Mouse (Mus musculus): Measurements from ENCODE around the gene Dnajb12. TPM values are rescaled to one million over a fixed set of nuclear protein-coding genes. Genes with fewer than 3 reads are reported as not detected.
"Not testable (repeated sequence)": the region's sequence is repeated elsewhere in the genome, so short reads cannot be mapped to it uniquely, and the experiment has no call there.

The Dnajb12 gene
- polyA plus RNA-seq, 1 experiment from 2014 or later = 36.0 TPM

- Histone ChIP-seq H3K27me3 (ENCODE audit: control insufficient read depth, insufficient read depth, low read length) (no peaks in the 10 kb centered on the region), H3K4me3 (ENCODE audit: low read length) (no peak overlapping the region), H3K36me3 (ENCODE audit: control insufficient read depth, insufficient read depth, low read length) (no peaks in the 10 kb centered on the region), H3K9ac (ENCODE audit: low read depth, low read length) (no peak overlapping the region), H3K4me1 (ENCODE audit: control insufficient read depth, insufficient read depth, low read length) (peaks cover 18% of the 10 kb centered on the region), H3K27ac (ENCODE audit: low read depth, low read length) (peak overlapping the region; percentile 55; the same call in 1 of the 2 replicates), H3K9me3 (ENCODE audit: control insufficient read depth, low read length) (no peaks in the 10 kb centered on the region), H3K4me2 (replicated peaks; ENCODE audit: low read depth, low read length) (no peak overlapping the region)
- 62% methylated on average over 19 of the region's 19 CpGs for WGBS
- ATAC-seq (ENCODE audit: low FRiP score, low TSS enrichment) = peak; percentile 33; the same call in 1 of the 2 replicates
Observed at GRCm38 (mm10) chr10:59864232-59864875, 15.0 kb upstream of the Dnajb12 start.

GRCm38 (mm10) chr10:59864884-59865726 lies 14.3 kb upstream of the Dnajb12 start:
- Histone ChIP-seq H3K9ac (ENCODE audit: low read depth, low read length) (no peak overlapping the region), H3K27me3 (ENCODE audit: control insufficient read depth, insufficient read depth, low read length) (no peaks in the 10 kb centered on the region), H3K9me3 (ENCODE audit: control insufficient read depth, low read length) (no peaks in the 10 kb centered on the region), H3K27ac (ENCODE audit: low read depth, low read length) (no peak overlapping the region), H3K4me3 (ENCODE audit: low read length) (no peak overlapping the region), H3K4me2 (replicated peaks; ENCODE audit: low read depth, low read length) (no peak overlapping the region), H3K4me1 (ENCODE audit: control insufficient read depth, insufficient read depth, low read length) (peaks cover 16% of the 10 kb centered on the region), H3K36me3 (ENCODE audit: control insufficient read depth, insufficient read depth, low read length) (no peaks in the 10 kb centered on the region)
- 38% methylated on average over 13 of the region's 13 CpGs for WGBS
- peak; percentile 50 for ATAC-seq (ENCODE audit: low FRiP score, low TSS enrichment)

DNA sequence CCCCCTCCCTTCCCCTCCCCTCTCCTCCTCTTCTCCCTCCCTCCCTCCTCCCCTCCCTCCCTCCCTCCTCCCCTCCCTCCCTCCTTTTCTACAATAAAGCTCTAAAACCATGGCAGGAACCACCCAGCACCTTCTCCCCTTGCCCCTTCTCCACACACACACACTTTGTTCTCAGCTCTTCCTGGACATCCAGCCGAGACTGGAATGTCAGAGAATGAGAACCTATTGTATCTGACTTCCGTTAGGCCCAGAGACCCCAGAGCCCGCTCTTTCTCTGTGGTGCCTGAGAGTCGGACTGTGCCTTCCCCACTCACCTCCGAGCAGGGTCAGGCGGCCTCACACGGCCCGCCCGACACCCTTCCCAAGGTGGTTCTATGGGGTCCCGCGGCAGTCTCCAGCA lies 11.1 kb upstream of the Dnajb12 start:
- Histone ChIP-seq H3K4me1 (ENCODE audit: control insufficient read depth, insufficient read depth, low read length) (peaks cover 10% of the 10 kb centered on the region), H3K27ac (ENCODE audit: low read depth, low read length) (no peak overlapping the region), H3K4me3 (ENCODE audit: low read length) (no peak overlapping the region), H3K27me3 (ENCODE audit: control insufficient read depth, insufficient read depth, low read length) (no peaks in the 10 kb centered on the region), H3K9me3 (ENCODE audit: control insufficient read depth, low read length) (no peaks in the 10 kb centered on the region), H3K9ac (ENCODE audit: low read depth, low read length) (no peak overlapping the region), H3K4me2 (replicated peaks; ENCODE audit: low read depth, low read length) (no peak overlapping the region), H3K36me3 (ENCODE audit: control insufficient read depth, insufficient read depth, low read length) (no peaks in the 10 kb centered on the region)
- WGBS = 72% methylated on average over 11 of the region's 11 CpGs
- no peak for ATAC-seq (ENCODE audit: low FRiP score, low TSS enrichment)

DNA sequence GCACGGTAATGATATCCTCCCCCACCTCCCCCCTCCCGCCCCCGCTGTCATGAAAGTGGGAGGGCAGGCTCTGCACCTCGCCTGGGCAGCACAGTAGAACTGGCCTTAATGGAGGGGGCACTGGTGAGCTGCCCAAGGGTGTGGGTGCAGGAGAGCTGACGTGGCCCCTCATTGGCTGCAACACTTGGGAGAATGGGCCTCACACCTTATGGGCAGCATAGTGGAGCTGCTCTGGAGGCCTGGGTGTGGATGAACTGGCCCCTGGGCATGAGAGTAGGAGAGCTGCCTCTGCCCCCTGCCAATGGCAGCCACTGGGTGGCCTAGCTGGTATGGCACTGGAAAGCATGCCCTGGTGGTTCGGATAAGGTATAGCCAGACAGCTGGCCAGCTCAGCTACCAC lies 9.3 kb upstream of the Dnajb12 start:
- 71% methylated on average over 6 of the region's 6 CpGs for WGBS
- H3K27ac ChIP-seq (ENCODE audit: low read depth, low read length) = no peak overlapping the region
- H3K9me3 ChIP-seq (ENCODE audit: control insufficient read depth, low read length) = no peaks in the 10 kb centered on the region
- no peak overlapping the region for H3K9ac ChIP-seq (ENCODE audit: low read depth, low read length)
- H3K27me3 ChIP-seq (ENCODE audit: control insufficient read depth, insufficient read depth, low read length) = no peaks in the 10 kb centered on the region
- H3K4me3 ChIP-seq (ENCODE audit: low read length) = no peak overlapping the region
- peak; percentile 41; the same call in 1 of the 2 replicates for ATAC-seq (ENCODE audit: low FRiP score, low TSS enrichment)
- H3K36me3 ChIP-seq (ENCODE audit: control insufficient read depth, insufficient read depth, low read length) = no peaks in the 10 kb centered on the region
- no peak overlapping the region for H3K4me2 ChIP-seq (replicated peaks; ENCODE audit: low read depth, low read length)
- 0 out of 2 replicates have a peak, but pooled peaks cover under 1% of the 10 kb centered on the region for H3K4me1 ChIP-seq (ENCODE audit: control insufficient read depth, insufficient read depth, low read length)

- not testable (repeated sequence) for H3K4me3 ChIP-seq (ENCODE audit: low read length); H3K27me3 ChIP-seq (ENCODE audit: control insufficient read depth, insufficient read depth, low read length); H3K4me1 ChIP-seq (ENCODE audit: control insufficient read depth, insufficient read depth, low read length); H3K4me2 ChIP-seq (replicated peaks; ENCODE audit: low read depth, low read length); H3K9ac ChIP-seq (ENCODE audit: low read depth, low read length); H3K36me3 ChIP-seq (ENCODE audit: control insufficient read depth, insufficient read depth, low read length); H3K27ac ChIP-seq (ENCODE audit: low read depth, low read length); H3K9me3 ChIP-seq (ENCODE audit: control insufficient read depth, low read length); ATAC-seq (ENCODE audit: low FRiP score, low TSS enrichment)
- WGBS = 94% methylated on average over 4 of the region's 4 CpGs
Observed at GRCm38 (mm10) chr10:59872651-59873050, 6.7 kb upstream of the Dnajb12 start.

GRCm38 (mm10) chr10:59873206-59873605 lies 6.2 kb upstream of the Dnajb12 start:
- WGBS = 93% methylated on average over 5 of the region's 5 CpGs
- Histone ChIP-seq H3K36me3 (ENCODE audit: control insufficient read depth, insufficient read depth, low read length) (no peaks in the 10 kb centered on the region), H3K27ac (ENCODE audit: low read depth, low read length) (no peak overlapping the region), H3K9me3 (ENCODE audit: control insufficient read depth, low read length) (no peaks in the 10 kb centered on the region), H3K27me3 (ENCODE audit: control insufficient read depth, insufficient read depth, low read length) (no peaks in the 10 kb centered on the region), H3K4me2 (replicated peaks; ENCODE audit: low read depth, low read length) (no peak overlapping the region), H3K4me3 (ENCODE audit: low read length) (no peak overlapping the region), H3K9ac (ENCODE audit: low read depth, low read length) (no peak overlapping the region), H3K4me1 (ENCODE audit: control insufficient read depth, insufficient read depth, low read length) (no peaks in the 10 kb centered on the region)
- ATAC-seq (ENCODE audit: low FRiP score, low TSS enrichment) = no peak

DNA sequence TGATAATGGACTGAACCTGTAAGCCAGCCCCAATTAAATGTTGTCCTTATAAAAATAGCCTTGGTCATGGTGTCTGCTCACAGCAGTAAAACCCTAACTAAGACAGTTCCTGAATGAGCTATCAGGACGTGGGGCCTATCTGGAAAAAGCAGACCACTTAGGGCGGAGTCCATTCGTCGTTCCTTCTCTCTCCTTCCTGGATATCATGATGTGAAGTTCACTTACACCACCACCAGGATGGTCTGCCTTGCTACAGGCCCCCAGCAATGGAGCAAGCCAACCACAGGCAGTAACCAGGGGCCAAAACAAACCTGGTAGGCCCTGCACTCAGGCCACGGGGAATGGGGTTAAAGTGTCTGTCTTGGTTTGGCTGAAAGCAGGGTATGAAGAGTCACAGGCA lies 5.7 kb upstream of the Dnajb12 start:
- Histone ChIP-seq H3K27ac (ENCODE audit: low read depth, low read length) (no peak overlapping the region), H3K9me3 (ENCODE audit: control insufficient read depth, low read length) (no peaks in the 10 kb centered on the region), H3K27me3 (ENCODE audit: control insufficient read depth, insufficient read depth, low read length) (no peaks in the 10 kb centered on the region), H3K9ac (ENCODE audit: low read depth, low read length) (no peak overlapping the region), H3K4me1 (ENCODE audit: control insufficient read depth, insufficient read depth, low read length) (no peaks in the 10 kb centered on the region), H3K4me2 (replicated peaks; ENCODE audit: low read depth, low read length) (no peak overlapping the region), H3K4me3 (ENCODE audit: low read length) (no peak overlapping the region), H3K36me3 (ENCODE audit: control insufficient read depth, insufficient read depth, low read length) (no peaks in the 10 kb centered on the region)
- WGBS = 71% methylated on average over 5 of the region's 5 CpGs
- no peak for ATAC-seq (ENCODE audit: low FRiP score, low TSS enrichment)

- ATAC-seq (ENCODE audit: low FRiP score, low TSS enrichment) = no peak
- Histone ChIP-seq H3K4me1 (ENCODE audit: control insufficient read depth, insufficient read depth, low read length) (peaks cover 2% of the 10 kb centered on the region; the same call in 1 of the 2 replicates), H3K4me2 (replicated peaks; ENCODE audit: low read depth, low read length) (no peak overlapping the region), H3K9ac (ENCODE audit: low read depth, low read length) (no peak overlapping the region), H3K36me3 (ENCODE audit: control insufficient read depth, insufficient read depth, low read length) (no peaks in the 10 kb centered on the region), H3K9me3 (ENCODE audit: control insufficient read depth, low read length) (no peaks in the 10 kb centered on the region), H3K4me3 (ENCODE audit: low read length) (no peak overlapping the region), H3K27me3 (ENCODE audit: control insufficient read depth, insufficient read depth, low read length) (no peaks in the 10 kb centered on the region), H3K27ac (ENCODE audit: low read depth, low read length) (no peak overlapping the region)
- WGBS = 47% methylated on average over 1 of the region's 1 CpGs
Observed at GRCm38 (mm10) chr10:59875396-59875795, 4.0 kb upstream of the Dnajb12 start.

DNA sequence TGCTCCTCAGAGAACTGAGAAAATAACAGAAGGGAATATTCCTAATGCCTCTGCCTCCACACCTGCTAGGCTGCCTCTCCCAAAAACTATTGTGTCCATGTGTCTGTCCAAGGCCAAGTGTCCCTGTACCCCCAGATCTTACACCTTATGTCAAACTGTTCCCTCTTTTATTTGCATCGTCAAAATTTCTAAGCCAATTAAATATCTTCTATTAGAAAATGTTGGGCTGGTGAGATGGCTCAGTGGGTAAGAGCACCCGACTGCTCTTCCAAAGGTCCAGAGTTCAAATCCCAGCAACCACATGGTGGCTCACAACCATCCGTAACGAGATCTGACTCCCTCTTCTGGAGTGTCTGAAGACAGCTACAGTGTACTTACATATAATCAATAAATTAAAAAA lies 2.7 kb upstream of the Dnajb12 start:
- not testable (repeated sequence) for H3K36me3 ChIP-seq (ENCODE audit: control insufficient read depth, insufficient read depth, low read length); H3K27me3 ChIP-seq (ENCODE audit: control insufficient read depth, insufficient read depth, low read length); H3K4me2 ChIP-seq (replicated peaks; ENCODE audit: low read depth, low read length); ATAC-seq (ENCODE audit: low FRiP score, low TSS enrichment); H3K4me3 ChIP-seq (ENCODE audit: low read length); H3K9me3 ChIP-seq (ENCODE audit: control insufficient read depth, low read length); H3K9ac ChIP-seq (ENCODE audit: low read depth, low read length); H3K27ac ChIP-seq (ENCODE audit: low read depth, low read length)
- H3K4me1 ChIP-seq (ENCODE audit: control insufficient read depth, insufficient read depth, low read length) = peaks cover 10% of the 10 kb centered on the region
- WGBS = 96% methylated on average over 3 of the region's 4 CpGs

All from kidney, embryonic 14.5 days (tissue).